Mouse (Mus musculus) lung, postnatal 14 days (tissue): ENCODE results near the gene Ssh3.

Experiments
- DNase-seq: peaks from one replicate; pipeline ENCODE4 v3.0.0; 2021

Ssh3 gene

GRCm38 (mm10) chr19:4214071-4214770 lies 54.8 kb downstream of the Ssh3 start, which contains the start of the genes Clcf1 and AC109138.7:
TSS of gene Clcf1 (plus strand) at chr19:4214238.
TSS of gene AC109138.7 (plus strand) at chr19:4214357.
- peak; percentile 64 for DNase-seq

GRCm38 (mm10) chr19:4213524-4213974 lies 55.4 kb downstream of the Ssh3 start:
- DNase-seq = no peak

GRCm38 (mm10) chr19:4211891-4212588 lies 56.9 kb downstream of the Ssh3 start:
- no peak for DNase-seq
